Mouse (Mus musculus) limb, embryonic 12.5 days (tissue): ENCODE results near the gene Ints1. TPM values are rescaled to one million over a fixed set of nuclear protein-coding genes. Genes with fewer than 3 reads are reported as not detected.
A peak's percentile ranks its signal among the peaks of the same experiment; 100 is the strongest.

ENCODE experiments used
- ATAC-seq: fragments of 200-750 bp; cut with Nextera tagmentation; 2 replicates; pipeline ENCODE4 v1.8.0; 2017; ENCODE audit warnings: low read depth, moderate TSS enrichment; ENCODE audit not compliant: insufficient number of reproducible peaks, insufficient read depth, low FRiP score, low TSS enrichment
- H3K27ac ChIP-seq: fragments of 300-500 bp; sonication (generic); 2 replicates; pipeline ENCODE4 v1.5.1; 2016; ENCODE audit warnings: mild to moderate bottlenecking, moderate library complexity
- H3K27me3 ChIP-seq: fragments of 300-500 bp; sonication (generic); 2 replicates; pipeline ENCODE4 v1.6.1; 2016; ENCODE audit warnings: mild to moderate bottlenecking, moderate library complexity
- H3K36me3 ChIP-seq: fragments of 300-500 bp; sonication (generic); 2 replicates; pipeline ENCODE4 v1.6.1; 2016; ENCODE audit warnings: mild to moderate bottlenecking, moderate library complexity
- H3K4me1 ChIP-seq: fragments of 300-500 bp; sonication (generic); replicated peaks from 2 replicates; pipeline ENCODE4 v1.6.1; 2016
- H3K4me2 ChIP-seq: fragments of 300-500 bp; sonication (generic); 2 replicates; pipeline ENCODE4 v1.6.1; 2016; ENCODE audit warnings: mild to moderate bottlenecking, moderate library complexity
- H3K4me3 ChIP-seq: fragments of 300-500 bp; sonication (generic); replicated peaks from 2 replicates; pipeline ENCODE4 v1.5.1; 2016; ENCODE audit warnings: mild to moderate bottlenecking
- H3K9ac ChIP-seq: fragments of 300-500 bp; sonication (generic); replicated peaks from 2 replicates; pipeline ENCODE4 v1.6.1; 2016; ENCODE audit warnings: mild to moderate bottlenecking, moderate library complexity
- H3K9me3 ChIP-seq: fragments of 300-500 bp; sonication (generic); 2 replicates; pipeline ENCODE4 v1.6.1; 2016; ENCODE audit warnings: mild to moderate bottlenecking, moderate library complexity
- WGBS: fragments of 180-500 bp; shearing (Covaris S2); methylation state at CpG from one replicate; pipeline ENCODE4 v1.1.7; 2016; 5-methylcytosine and 5-hydroxymethylcytosine counted together
- polyA plus RNA-seq: library from polyadenylated mRNA; unstranded; fragments of >200 nt; fragmentation: Nextera tagmentation; extraction: Ambion mirVana; gene quantifications from 2 replicates; pipeline ENCODE4 v1.2.1, GENCODE M21; 2016

Gene Ints1
- polyA plus RNA-seq, 1 experiment from 2014 or later = 32.8 TPM

GRCm38 (mm10) chr5:139813126-139813490, 37.6 kb upstream of the Ints1 start:
- no peak for ATAC-seq
- Histone ChIP-seq H3K4me3 (no peak overlapping the region), H3K27me3 (peaks cover 56% of the 10 kb centered on the region), H3K27ac (no peak overlapping the region), H3K4me1 (no peaks in the 10 kb centered on the region; the same call in 1 of the 2 replicates), H3K36me3 (no peaks in the 10 kb centered on the region), H3K9ac (no peak overlapping the region; the same call in 1 of the 2 replicates), H3K4me2 (no peak overlapping the region), H3K9me3 (0 out of 2 replicates have a peak, but pooled peaks cover 2% of the 10 kb centered on the region)
- WGBS = 39% methylated on average over 10 of the region's 10 CpGs

GRCm38 (mm10) chr5:139812398-139813125, 37.1 kb upstream of the Ints1 start:
- WGBS = 70% methylated on average over 20 of the region's 20 CpGs
- Histone ChIP-seq H3K9me3 (0 out of 2 replicates have a peak, but pooled peaks cover 2% of the 10 kb centered on the region), H3K4me3 (no peak overlapping the region), H3K4me2 (no peak overlapping the region), H3K9ac (no peak overlapping the region), H3K36me3 (no peaks in the 10 kb centered on the region), H3K4me1 (no peaks in the 10 kb centered on the region; the same call in 1 of the 2 replicates), H3K27ac (no peak overlapping the region), H3K27me3 (peaks cover 56% of the 10 kb centered on the region)
- ATAC-seq = no peak

GRCm38 (mm10) chr5:139811677-139812397, 36.4 kb upstream of the Ints1 start:
- no peak overlapping the region for H3K4me3 ChIP-seq
- 80% methylated on average over 15 of the region's 15 CpGs for WGBS
- H3K27ac ChIP-seq = no peak overlapping the region
- H3K27me3 ChIP-seq = peaks cover 55% of the 10 kb centered on the region
- H3K4me2 ChIP-seq = no peak overlapping the region
- H3K4me1 ChIP-seq = no peaks in the 10 kb centered on the region; the same call in 1 of the 2 replicates
- H3K9me3 ChIP-seq = 0 out of 2 replicates have a peak, but pooled peaks cover 2% of the 10 kb centered on the region
- no peaks in the 10 kb centered on the region for H3K36me3 ChIP-seq
- no peak overlapping the region for H3K9ac ChIP-seq
- ATAC-seq = no peak

GRCm38 (mm10) chr5:139809397-139809796, 33.9 kb upstream of the Ints1 start:
- no peak overlapping the region for H3K9ac ChIP-seq
- H3K9me3 ChIP-seq = 0 out of 2 replicates have a peak, but pooled peaks cover 2% of the 10 kb centered on the region
- H3K27me3 ChIP-seq = peaks cover 30% of the 10 kb centered on the region
- H3K4me2 ChIP-seq = no peak overlapping the region
- WGBS = 62% methylated on average over 4 of the region's 4 CpGs
- H3K4me1 ChIP-seq = no peaks in the 10 kb centered on the region; the same call in 1 of the 2 replicates
- no peaks in the 10 kb centered on the region for H3K36me3 ChIP-seq
- H3K4me3 ChIP-seq = no peak overlapping the region
- no peak overlapping the region for H3K27ac ChIP-seq
- ATAC-seq = no peak

- no peak overlapping the region for H3K27ac ChIP-seq
- H3K4me3 ChIP-seq = no peak overlapping the region
- 90% methylated on average over 8 of the region's 8 CpGs for WGBS
- no peak for ATAC-seq
- H3K27me3 ChIP-seq = no peaks in the 10 kb centered on the region
- H3K9ac ChIP-seq = no peak overlapping the region
- H3K4me1 ChIP-seq = peaks cover 19% of the 10 kb centered on the region
- peaks cover 5% of the 10 kb centered on the region for H3K36me3 ChIP-seq
- H3K4me2 ChIP-seq = no peak overlapping the region
- H3K9me3 ChIP-seq = 0 out of 2 replicates have a peak, but pooled peaks cover 2% of the 10 kb centered on the region
Measured at GRCm38 (mm10) chr5:139805924-139806323, 30.4 kb upstream of the Ints1 start.

- no peak overlapping the region for H3K9ac ChIP-seq
- no peak overlapping the region for H3K27ac ChIP-seq
- H3K4me3 ChIP-seq = no peak overlapping the region
- no peak overlapping the region for H3K4me2 ChIP-seq
- peaks cover 18% of the 10 kb centered on the region for H3K36me3 ChIP-seq
- H3K27me3 ChIP-seq = no peaks in the 10 kb centered on the region
- WGBS = 88% methylated on average over 11 of the region's 11 CpGs
- H3K9me3 ChIP-seq = 0 out of 2 replicates have a peak, but pooled peaks cover 2% of the 10 kb centered on the region
- no peak for ATAC-seq
- H3K4me1 ChIP-seq = peaks cover 19% of the 10 kb centered on the region
Measured at GRCm38 (mm10) chr5:139804573-139805111, 29.2 kb upstream of the Ints1 start.

GRCm38 (mm10) chr5:139804107-139804551, 28.7 kb upstream of the Ints1 start:
- H3K4me2 ChIP-seq = peak overlapping the region; percentile 30
- H3K9me3 ChIP-seq = no peaks in the 10 kb centered on the region
- ATAC-seq = no peak; the same call in 1 of the 2 replicates
- H3K4me1 ChIP-seq = peaks cover 19% of the 10 kb centered on the region
- no peaks in the 10 kb centered on the region for H3K27me3 ChIP-seq
- WGBS = 14% methylated on average over 6 of the region's 6 CpGs
- H3K36me3 ChIP-seq = peaks cover 18% of the 10 kb centered on the region
- H3K9ac ChIP-seq = peak overlapping the region; percentile 12; the same call in 1 of the 2 replicates
- peak overlapping the region; percentile 29; the same call in 1 of the 2 replicates for H3K27ac ChIP-seq
- no peak overlapping the region for H3K4me3 ChIP-seq

GRCm38 (mm10) chr5:139803601-139804102, 28.2 kb upstream of the Ints1 start:
- H3K4me3 ChIP-seq = no peak overlapping the region
- WGBS = 10% methylated on average over 12 of the region's 12 CpGs
- no peak overlapping the region for H3K9ac ChIP-seq
- ATAC-seq = no peak; the same call in 1 of the 2 replicates
- peak overlapping the region; percentile 30 for H3K4me2 ChIP-seq
- H3K9me3 ChIP-seq = no peaks in the 10 kb centered on the region
- peaks cover 18% of the 10 kb centered on the region for H3K36me3 ChIP-seq
- peak overlapping the region; percentile 29; the same call in 1 of the 2 replicates for H3K27ac ChIP-seq
- peaks cover 19% of the 10 kb centered on the region for H3K4me1 ChIP-seq
- no peaks in the 10 kb centered on the region for H3K27me3 ChIP-seq

- WGBS = 67% methylated on average over 8 of the region's 8 CpGs
- peak overlapping the region; percentile 41; the same call in 1 of the 2 replicates for H3K27ac ChIP-seq
- H3K4me2 ChIP-seq = peak overlapping the region; percentile 30
- no peak overlapping the region for H3K4me3 ChIP-seq
- no peak overlapping the region for H3K9ac ChIP-seq
- H3K36me3 ChIP-seq = peaks cover 18% of the 10 kb centered on the region
- H3K9me3 ChIP-seq = no peaks in the 10 kb centered on the region
- ATAC-seq = no peak; the same call in 1 of the 2 replicates
- H3K27me3 ChIP-seq = no peaks in the 10 kb centered on the region
- H3K4me1 ChIP-seq = peaks cover 24% of the 10 kb centered on the region
Measured at GRCm38 (mm10) chr5:139803165-139803564, 27.7 kb upstream of the Ints1 start.

GRCm38 (mm10) chr5:139801880-139802279, 26.4 kb upstream of the Ints1 start:
- Histone ChIP-seq H3K4me2 (no peak overlapping the region), H3K9ac (no peak overlapping the region), H3K27ac (no peak overlapping the region), H3K36me3 (peaks cover 18% of the 10 kb centered on the region), H3K9me3 (no peaks in the 10 kb centered on the region), H3K27me3 (no peaks in the 10 kb centered on the region), H3K4me1 (peaks cover 37% of the 10 kb centered on the region), H3K4me3 (no peak overlapping the region)
- no peak for ATAC-seq
- 94% methylated on average over 10 of the region's 10 CpGs for WGBS

GRCm38 (mm10) chr5:139801231-139801630, 25.8 kb upstream of the Ints1 start:
- Histone ChIP-seq H3K4me1 (peaks cover 44% of the 10 kb centered on the region), H3K4me3 (no peak overlapping the region)

More at GRCm38 (mm10) chr5:139801231-139801630, 25.8 kb upstream of the Ints1 start:
- Histone ChIP-seq H3K9me3 (no peaks in the 10 kb centered on the region), H3K4me2 (no peak overlapping the region), H3K27me3 (no peaks in the 10 kb centered on the region), H3K36me3 (peaks cover 18% of the 10 kb centered on the region), H3K27ac (no peak overlapping the region), H3K9ac (no peak overlapping the region)
- 93% methylated on average over 8 of the region's 8 CpGs for WGBS
- ATAC-seq = no peak
